7 mouse cellular contexts compared by ENCODE assay signal in genomic region chr15:27923280-27923986, GRCm38 (mm10).
DNase-seq lines count a peak whose midpoint lies in the region; ATAC-seq lines count a peak whose summit lies in the region.

No protein-coding gene starts in this region.

- H3K4me3 ChIP-seq in hindbrain, embryonic 13.5 days, result peak overlapping the region; percentile 33

- peak; percentile 75 for ATAC-seq in activated CD4-positive, CD25-positive, alpha-beta regulatory T cell, adult 4 months
- peak; percentile 92 for ATAC-seq in hindbrain, embryonic 13.5 days (ENCODE audit: low FRiP score)

- H3K27me3 ChIP-seq in hindbrain, embryonic 13.5 days, result no peaks in the 10 kb centered on the region

- peak overlapping the region; percentile 65 for H3K9ac ChIP-seq in hindbrain, embryonic 13.5 days

- H3K4me2 ChIP-seq in hindbrain, embryonic 13.5 days, result peak overlapping the region; percentile 56

- DNase-seq in cerebellum, postnatal 14 days, result peak; percentile 79 to 81
- DNase-seq in frontal cortex, postnatal 14 days (ENCODE audit: low spot score in 2 of 2), result peak; percentile 61 to 68
- DNase-seq in left cerebral cortex, adult 18-20 months (ENCODE audit: low spot score in 2 of 2), result peak; percentile 74 to 79
- peak; percentile 83 to 85 for DNase-seq in lung, postnatal 4 days
- DNase-seq in right cerebral cortex, postnatal 10 days (ENCODE audit: low spot score in 2 of 2), result peak; percentile 85 to 89

- 11% methylated on average over 21 of the region's 21 CpGs for WGBS in hindbrain, embryonic 13.5 days

- no peaks in the 10 kb centered on the region for H3K9me3 ChIP-seq in hindbrain, embryonic 13.5 days

- H3K36me3 ChIP-seq in hindbrain, embryonic 13.5 days, result no peaks in the 10 kb centered on the region

- H3K27ac ChIP-seq in hindbrain, embryonic 13.5 days, result peak overlapping the region; percentile 85

- peaks cover 78% of the 10 kb centered on the region for H3K4me1 ChIP-seq in hindbrain, embryonic 13.5 days (replicated peaks)

Comparison
In these comparisons a context has a peak if more than half of its experiments do, and no peak if none do; other contexts are left out.
1. Peak in every context shown above with its lines: DNase-seq, ATAC-seq, H3K4me3 ChIP-seq and H3K27ac ChIP-seq.